In the genomic region with DNA sequence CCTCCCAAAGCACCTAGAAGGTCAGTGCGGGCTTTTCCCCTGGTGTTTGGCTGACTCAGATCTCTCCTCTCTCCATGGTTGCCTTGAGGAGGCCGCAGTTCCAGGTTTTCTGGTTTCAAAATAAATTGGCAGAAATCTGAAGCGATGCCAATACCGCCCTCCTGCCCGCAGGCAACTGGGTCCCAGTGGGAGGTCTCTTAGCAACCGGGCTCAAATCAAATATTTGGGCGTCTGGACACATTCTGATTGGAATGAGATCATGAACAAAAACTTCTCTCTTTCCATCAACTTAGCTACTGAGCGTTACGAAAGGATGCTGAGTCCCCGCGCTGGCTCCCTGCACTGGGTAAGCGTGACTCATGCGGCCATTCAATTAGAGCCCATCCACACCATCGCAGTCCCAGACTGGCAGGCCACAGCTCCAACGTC, we compare ENCODE assay signal across 8 mouse cellular contexts. TPM values are rescaled to one million over a fixed set of nuclear protein-coding genes. Genes with fewer than 3 reads are reported as not detected.
DNase-seq lines count a peak whose midpoint lies in the region; ATAC-seq and TF ChIP-seq lines count a peak whose summit lies in the region.

No protein-coding gene starts in this region.

- H3K4me3 ChIP-seq in neural tube, embryonic 11.5 days (ENCODE audit: low read depth, low read length) = no peak overlapping the region
- H3K4me3 ChIP-seq in neural tube, embryonic 15.5 days (replicated peaks) = no peak overlapping the region
- H3K4me3 ChIP-seq in hindbrain, embryonic 15.5 days = no peak overlapping the region
- no peak overlapping the region for H3K4me3 ChIP-seq in myocyte

- ATAC-seq in neural tube, embryonic 11.5 days (ENCODE audit: insufficient read depth, low FRiP score, low TSS enrichment) = no peak
- ATAC-seq in neural tube, embryonic 15.5 days (ENCODE audit: low FRiP score) = no peak
- peak; percentile 72; the same call in 1 of the 2 replicates for ATAC-seq in hindbrain, embryonic 15.5 days (ENCODE audit: low FRiP score, low read depth)

- no peak overlapping the region for H3K9ac ChIP-seq in neural tube, embryonic 11.5 days (ENCODE audit: low read length)
- H3K9ac ChIP-seq in neural tube, embryonic 15.5 days (replicated peaks) = no peak overlapping the region
- no peak overlapping the region for H3K9ac ChIP-seq in hindbrain, embryonic 15.5 days

- no peaks in the 10 kb centered on the region for H3K27me3 ChIP-seq in neural tube, embryonic 11.5 days (ENCODE audit: control insufficient read depth, insufficient read depth, low read length)
- no peaks in the 10 kb centered on the region for H3K27me3 ChIP-seq in neural tube, embryonic 15.5 days (replicated peaks)
- H3K27me3 ChIP-seq in hindbrain, embryonic 15.5 days = no peaks in the 10 kb centered on the region
- H3K27me3 ChIP-seq in myocyte (ENCODE audit: control insufficient read depth, insufficient read depth, insufficient read length) = no peaks in the 10 kb centered on the region

- no peaks in the 10 kb centered on the region for H3K4me1 ChIP-seq in neural tube, embryonic 11.5 days (ENCODE audit: control insufficient read depth, insufficient read depth, low read length)
- H3K4me1 ChIP-seq in neural tube, embryonic 15.5 days = peaks cover 11% of the 10 kb centered on the region
- H3K4me1 ChIP-seq in hindbrain, embryonic 15.5 days (replicated peaks) = peaks cover 17% of the 10 kb centered on the region

- WGBS in neural tube, embryonic 11.5 days = 75% methylated on average over 15 of the region's 15 CpGs
- WGBS in neural tube, embryonic 15.5 days = 52% methylated on average over 15 of the region's 15 CpGs
- WGBS in hindbrain, embryonic 15.5 days = 26% methylated on average over 15 of the region's 15 CpGs

- no peak for TF ChIP-seq POLR2A in myocyte (IDR thresholded peaks at IDR 0.05; ENCODE audit: insufficient read length, low read depth)

- no peak overlapping the region for H3K27ac ChIP-seq in neural tube, embryonic 11.5 days (ENCODE audit: low read depth, low read length)
- H3K27ac ChIP-seq in neural tube, embryonic 15.5 days (replicated peaks) = no peak overlapping the region
- H3K27ac ChIP-seq in hindbrain, embryonic 15.5 days (replicated peaks) = no peak overlapping the region

- no peaks in the 10 kb centered on the region for H3K9me3 ChIP-seq in neural tube, embryonic 11.5 days (ENCODE audit: control insufficient read depth, low read length)
- no peaks in the 10 kb centered on the region for H3K9me3 ChIP-seq in neural tube, embryonic 15.5 days (replicated peaks)
- H3K9me3 ChIP-seq in hindbrain, embryonic 15.5 days = no peaks in the 10 kb centered on the region

- H3K4me2 ChIP-seq in neural tube, embryonic 11.5 days (ENCODE audit: low read depth) = no peak overlapping the region
- H3K4me2 ChIP-seq in neural tube, embryonic 15.5 days = no peak overlapping the region
- H3K4me2 ChIP-seq in hindbrain, embryonic 15.5 days = no peak overlapping the region
- H3K4me2 ChIP-seq in myocyte (ENCODE audit: low read depth) = peak overlapping the region; percentile 67

- no peak overlapping the region for H3ac ChIP-seq in myocyte (ENCODE audit: control insufficient read depth, insufficient read length)

- H3K79me2 ChIP-seq in myocyte (ENCODE audit: control insufficient read depth, insufficient read depth) = no peaks in the 10 kb centered on the region

- no peaks in the 10 kb centered on the region for H3K36me3 ChIP-seq in neural tube, embryonic 11.5 days (ENCODE audit: control insufficient read depth, insufficient read depth, low read length)
- H3K36me3 ChIP-seq in neural tube, embryonic 15.5 days = no peaks in the 10 kb centered on the region
- H3K36me3 ChIP-seq in hindbrain, embryonic 15.5 days = no peaks in the 10 kb centered on the region
- no peaks in the 10 kb centered on the region for H3K36me3 ChIP-seq in myocyte (ENCODE audit: control insufficient read depth, insufficient read depth)

- peak; percentile 22 to 66 for DNase-seq in adrenal gland, adult (ENCODE audit: inconsistent age in 2 of 2, low spot score in 1 of 2)
- no peak for DNase-seq in adrenal gland, adult 18-20 months (ENCODE audit: low spot score in 2 of 2)
- peak; percentile 20 for DNase-seq in neural tube, embryonic 11.5 days (ENCODE audit: low spot score)
- DNase-seq in kidney, postnatal 14 days = no peak
- no peak for DNase-seq in kidney, adult 11 months

TF ChIP-seq in myocyte, 11 proteins besides CTCF, POLR2A, EP300 and RAD21:
- TF ChIP-seq POLR2AphosphoS2 (IDR thresholded peaks at IDR 0.05; ENCODE audit: insufficient read length, low read depth) (no peak), REST (IDR thresholded peaks at IDR 0.05; ENCODE audit: insufficient read depth, insufficient read length) (no peak), USF1 (IDR thresholded peaks at IDR 0.05; ENCODE audit: low read depth) (no peak), CEBPB (IDR thresholded peaks at IDR 0.05; ENCODE audit: insufficient read depth, poor library complexity, severe bottlenecking) (no peak), E2F4 (IDR thresholded peaks at IDR 0.05; ENCODE audit: insufficient read depth) (no peak), MAX (IDR thresholded peaks at IDR 0.05; ENCODE audit: low read depth) (no peak), TCF3 (IDR thresholded peaks at IDR 0.05; ENCODE audit: insufficient read length, low read depth) (no peak), MYOG (IDR thresholded peaks at IDR 0.05; ENCODE audit: control insufficient read depth in 1 of 3, insufficient read depth in 1 of 3, insufficient read length in 2 of 3, low read depth in 2 of 3) (no peak), SRF (IDR thresholded peaks at IDR 0.05; ENCODE audit: control insufficient read depth, insufficient read length, low read depth) (no peak), MYOD1 (IDR thresholded peaks at IDR 0.05; ENCODE audit: control insufficient read depth in 1 of 3, insufficient read length in 2 of 3, low read depth in 2 of 3) (no peak), TCF12 (IDR thresholded peaks at IDR 0.05; ENCODE audit: insufficient read depth, poor library complexity, severe bottlenecking) (no peak)

RNA-seq across cellular contexts. Expression of a gene that starts 16.1 kb away (rescaled TPM):
- total RNA-seq in adrenal gland, adult 18-20 months (2021) = 1 to 10 TPM; 7.8 to 8.1 TPM
- 0.91 and 2.1 TPM in 2 replicates for polyA plus RNA-seq in neural tube, embryonic 11.5 days (2014; fragmentation: Nextera tagmentation; extraction: Ambion mirVana)
- 7.6 and 9.7 TPM in 2 replicates for polyA plus RNA-seq in neural tube, embryonic 15.5 days (2015; fragmentation: Nextera tagmentation; extraction: Ambion mirVana)
- polyA plus RNA-seq in hindbrain, embryonic 15.5 days (2015; fragmentation: Nextera tagmentation; extraction: Ambion mirVana) = 6.5 and 7.4 TPM in 2 replicates
- 1.1 TPM for polyA plus RNA-seq in myocyte (2012; fragmentation: generic; extraction: Trizol)

Comparison
In these comparisons a context has a peak if more than half of its experiments do, and no peak if none do; other contexts are left out.
1. DNase-seq: peak in adrenal gland, adult (2 of 2) and neural tube, embryonic 11.5 days (single experiment); none in adrenal gland, adult 18-20 months (0 of 2), kidney, postnatal 14 days (single experiment) and kidney, adult 11 months (single experiment).